Mouse (Mus musculus): ENCODE measurements around the gene Ccm2. TPM values are rescaled to one million over a fixed set of nuclear protein-coding genes. Genes with fewer than 3 reads are reported as not detected.

Ccm2 gene
- 45.3 and 82.5 TPM in 2 replicates for polyA plus RNA-seq (2021; fragmentation: Nextera tagmentation)
- long read RNA-seq, experiment 1, transcript Ccm2-201 (10 exons, 1,858 nt), result major isoform, 230 of 323 reads
- long read RNA-seq, experiment 1, partial matches to known transcripts, result 29 of 323 reads
- long read RNA-seq, experiment 1, other reads (novel, unspliced or antisense), result 64 of 323 reads
- long read RNA-seq, experiment 2, transcript Ccm2-201 (10 exons, 1,858 nt), result major isoform, 25 of 57 reads
- long read RNA-seq, experiment 2, partial matches to known transcripts, result 19 of 57 reads
- long read RNA-seq, experiment 2, other reads (novel, unspliced or antisense), result 13 of 57 reads

DNA sequence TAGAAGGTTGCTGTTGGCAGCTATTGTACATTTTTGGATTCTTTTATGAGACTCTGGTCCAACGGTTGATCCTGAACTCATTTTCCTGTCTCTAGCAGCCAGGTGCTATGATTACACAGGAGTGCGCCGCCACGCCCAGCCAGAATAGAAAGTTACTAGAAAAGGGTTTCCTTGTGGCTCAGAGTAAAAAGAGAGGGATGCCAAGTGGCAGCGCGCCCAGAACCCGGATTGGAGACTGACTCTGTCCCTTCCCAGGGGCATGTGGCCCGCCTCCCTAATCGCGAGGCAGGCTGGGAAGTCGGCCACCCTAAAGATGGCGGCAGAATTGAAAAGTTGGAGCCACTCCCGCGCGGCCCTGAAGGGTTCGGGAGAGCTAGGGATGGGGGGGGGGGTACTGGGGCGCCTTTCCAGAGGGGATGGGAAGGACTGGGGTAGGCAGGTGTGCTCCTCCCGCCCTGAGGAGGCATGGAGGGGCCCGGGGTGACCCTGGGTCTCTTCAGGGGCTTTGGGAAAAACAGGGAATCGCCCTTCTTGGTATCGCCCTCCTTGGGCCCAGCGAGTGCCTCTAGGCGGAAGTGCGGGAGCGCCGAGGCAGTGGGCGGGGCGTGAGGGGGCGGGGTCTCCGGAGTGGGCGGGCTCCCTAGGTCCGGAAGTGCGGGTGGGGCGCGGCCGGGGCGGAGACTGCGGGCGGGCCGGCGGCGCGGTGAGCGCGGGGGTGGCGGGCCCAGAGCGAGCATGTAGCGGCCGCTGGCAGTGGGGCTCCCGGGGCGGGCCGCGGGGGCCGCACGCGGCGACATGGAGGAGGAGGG, at the start of gene Ccm2:
TSS of gene Ccm2 (plus strand) at position 683 of the 809 bp plus-strand sequence.

DNA sequence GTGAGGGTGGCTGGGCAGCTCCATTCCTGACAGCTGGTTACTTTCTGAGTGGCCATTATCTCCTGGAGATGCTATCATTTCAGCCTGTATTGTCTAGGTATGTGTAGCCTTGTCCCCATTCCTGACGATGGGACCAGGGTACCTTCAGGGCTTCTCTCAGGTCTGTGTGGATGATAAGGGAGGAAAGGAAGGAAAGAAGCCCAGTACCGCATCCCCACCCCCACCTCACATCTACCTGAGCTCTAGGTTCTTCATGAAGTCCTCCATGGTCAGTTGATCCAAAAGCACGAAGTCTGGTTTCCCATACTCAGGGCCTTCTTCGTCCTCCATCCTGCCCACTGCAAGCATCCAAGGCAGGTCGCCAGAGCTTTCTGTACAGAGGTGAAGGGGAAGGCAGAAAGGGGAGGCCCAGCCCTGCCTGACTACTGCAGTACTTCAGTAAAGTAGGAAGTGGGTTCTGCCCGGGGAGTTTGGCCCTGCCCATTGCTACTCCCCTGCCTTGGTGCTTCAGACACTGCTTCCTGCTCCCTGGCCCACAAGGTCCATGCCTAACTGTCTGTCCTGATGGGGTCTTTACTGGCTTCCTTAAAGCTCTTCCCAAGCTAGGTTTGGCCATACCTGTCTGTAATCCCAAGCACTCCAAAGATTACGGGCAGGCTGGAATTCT, 26.0 kb upstream of the Ccm2 start, which contains the start of gene Myo1g:
TSS of gene Myo1g (minus strand) at position 459 of the 667 bp plus-strand sequence.

DNA sequence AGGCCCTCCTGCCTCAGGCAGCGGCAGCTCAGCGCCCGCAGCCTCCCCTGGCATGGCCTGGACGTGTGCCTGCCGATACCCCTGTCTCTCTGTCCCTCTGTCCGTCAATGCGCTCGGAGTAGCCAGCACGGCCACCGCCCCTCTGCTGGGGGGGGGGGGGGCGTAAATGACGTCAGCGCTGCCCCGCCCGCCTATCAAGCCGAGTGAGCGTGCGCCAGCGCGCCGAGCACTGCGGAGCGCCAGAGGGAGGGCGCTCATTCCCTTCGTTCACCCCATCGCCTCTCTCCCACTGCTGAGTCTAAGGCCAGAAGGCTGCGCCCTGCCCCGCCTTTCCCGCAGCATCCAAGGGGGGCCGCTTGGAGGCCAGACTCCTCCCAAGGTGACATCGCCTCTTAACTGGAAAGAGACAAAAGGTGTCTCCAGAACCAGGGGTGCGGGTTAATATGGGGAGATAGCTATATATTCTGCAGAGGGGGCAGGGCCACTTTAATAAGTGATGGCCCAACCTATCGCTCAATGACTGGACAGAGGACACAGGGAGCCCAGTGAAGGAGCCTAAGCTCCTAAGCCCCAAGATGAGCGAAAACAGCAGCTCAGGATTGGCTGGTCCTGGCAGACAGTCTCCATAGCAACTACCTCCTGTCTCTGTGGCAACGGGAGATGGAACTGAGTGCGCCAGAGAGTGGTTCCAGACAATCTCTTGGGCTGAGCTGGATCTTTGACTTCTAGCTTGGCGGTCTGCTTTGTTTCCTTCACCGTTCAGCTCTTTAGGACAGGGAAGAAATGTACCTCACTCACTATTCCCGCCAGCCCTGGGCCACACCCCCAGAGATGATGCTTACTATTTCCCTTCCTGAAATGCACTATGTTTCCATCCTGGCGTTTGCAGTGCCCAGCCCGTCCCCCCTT, 59.1 kb downstream of the Ccm2 start, which contains the start of gene Nacad:
TSS of gene Nacad (minus strand) at position 563 of the 909 bp plus-strand sequence.

DNA sequence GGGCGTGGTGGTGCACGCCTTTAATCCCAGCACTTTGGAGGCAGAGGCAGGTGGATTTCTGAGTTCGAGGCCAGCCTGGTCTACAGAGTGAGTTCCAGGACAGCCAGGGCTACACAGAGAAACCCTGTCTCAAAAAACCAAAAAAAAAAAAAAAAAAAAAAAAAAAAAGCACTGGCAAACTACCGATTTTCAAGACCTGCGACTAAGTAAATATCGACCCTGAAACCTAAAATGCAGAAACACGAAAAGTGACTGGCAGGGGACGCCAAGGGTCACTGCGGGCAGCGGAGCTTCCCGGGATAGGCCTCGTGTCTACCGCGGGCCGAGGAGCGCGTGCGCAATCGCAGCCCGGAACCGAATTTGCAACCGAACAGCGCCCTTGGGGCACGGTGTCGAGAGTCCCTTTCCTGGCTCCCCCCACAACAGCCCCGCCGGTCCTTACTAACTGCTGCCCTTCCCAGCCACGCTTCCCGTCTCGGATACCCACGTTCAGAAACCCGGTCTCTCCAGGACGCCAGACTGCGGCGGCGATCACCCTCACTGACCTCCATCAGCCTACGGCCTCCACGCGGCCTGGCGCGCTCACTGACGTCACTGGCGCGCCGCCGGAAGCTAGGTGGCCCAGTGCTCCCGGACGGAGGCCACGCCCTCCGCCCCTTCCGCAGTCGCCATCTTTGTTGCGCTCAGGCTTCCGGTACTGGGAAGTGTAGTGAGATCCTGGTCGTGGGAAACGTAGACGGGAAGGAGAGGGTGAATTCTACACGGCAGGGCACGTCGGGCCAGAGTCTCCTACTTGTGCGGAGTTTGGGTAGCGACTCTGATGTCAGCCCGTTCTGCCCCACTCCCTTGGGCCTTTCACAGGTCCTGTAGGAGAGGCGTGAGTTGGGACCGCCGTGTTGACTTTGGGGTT, 79.0 kb downstream of the Ccm2 start, which contains the start of gene Tbrg4:
TSS of gene Tbrg4 (minus strand) at position 590 of the 910 bp plus-strand sequence.

DNA sequence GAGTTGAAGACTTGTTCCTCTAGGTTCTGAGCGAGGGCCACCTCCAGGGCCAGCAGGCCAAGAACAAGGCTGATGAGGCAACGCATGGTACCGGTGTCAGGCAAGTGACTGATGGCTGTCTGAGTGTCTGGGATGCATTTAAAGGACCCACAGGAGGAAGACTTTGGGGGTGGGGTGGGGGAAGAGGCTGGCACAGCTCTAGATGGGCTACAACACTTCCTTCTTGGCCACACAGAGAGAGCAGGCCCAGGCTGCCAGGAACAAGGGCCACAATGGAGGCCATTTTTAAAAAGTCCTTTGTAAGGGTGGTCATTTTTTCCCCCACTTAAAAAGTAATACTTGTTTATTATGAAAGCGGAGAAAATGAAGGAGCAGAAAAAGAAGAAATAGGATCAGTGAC, 91.8 kb downstream of the Ccm2 start, which contains the start of gene Wap:
TSS of gene Wap (minus strand) at position 101 of the 400 bp plus-strand sequence.

Other genes starting within 250 kb of the Ccm2 start
- 37.3 and 49.4 TPM in 2 replicates for gene Zmiz2, start 157.8 kb upstream of the Ccm2 start, polyA plus RNA-seq (2021; fragmentation: Nextera tagmentation)
- 7,677 and 8,160 TPM in 2 replicates for gene Ppia, start 131.4 kb upstream of the Ccm2 start, polyA plus RNA-seq (2021; fragmentation: Nextera tagmentation)
- gene H2afv, start 102.4 kb upstream of the Ccm2 start, polyA plus RNA-seq (2021; fragmentation: Nextera tagmentation), result 161 and 199 TPM in 2 replicates
- 29.0 and 47.7 TPM in 2 replicates for gene Purb, start 71.0 kb upstream of the Ccm2 start, polyA plus RNA-seq (2021; fragmentation: Nextera tagmentation)
- gene Myo1g, start 25.9 kb upstream of the Ccm2 start, polyA plus RNA-seq (2021; fragmentation: Nextera tagmentation), result 0.09 and 0.26 TPM in 2 replicates
- gene Nacad, start 59.2 kb downstream of the Ccm2 start, polyA plus RNA-seq (2021; fragmentation: Nextera tagmentation), result 14.9 and 17.8 TPM in 2 replicates
- gene Tbrg4, start 79.2 kb downstream of the Ccm2 start, polyA plus RNA-seq (2021; fragmentation: Nextera tagmentation), result 16.7 and 25.2 TPM in 2 replicates
- not detected in 2 replicates for gene Wap, start 91.8 kb downstream of the Ccm2 start, polyA plus RNA-seq (2021; fragmentation: Nextera tagmentation)
- gene Ramp3, start 111.6 kb downstream of the Ccm2 start, polyA plus RNA-seq (2021; fragmentation: Nextera tagmentation), result 27.5 and 29.0 TPM in 2 replicates

All from left cerebral cortex, adult 6 months (tissue).